Mouse (Mus musculus) retina, postnatal 7 days (tissue): ENCODE results near the gene Zyg11b.

Experiments
- DNase-seq: peaks from one replicate; pipeline ENCODE4 v3.0.0-alpha.2; 2012; ENCODE audit warnings: low read depth, low spot score

The Zyg11b gene

GRCm38 (mm10) chr4:108318649-108319615 is 18.0 kb upstream of the Zyg11b start:
- no peak for DNase-seq

DNA sequence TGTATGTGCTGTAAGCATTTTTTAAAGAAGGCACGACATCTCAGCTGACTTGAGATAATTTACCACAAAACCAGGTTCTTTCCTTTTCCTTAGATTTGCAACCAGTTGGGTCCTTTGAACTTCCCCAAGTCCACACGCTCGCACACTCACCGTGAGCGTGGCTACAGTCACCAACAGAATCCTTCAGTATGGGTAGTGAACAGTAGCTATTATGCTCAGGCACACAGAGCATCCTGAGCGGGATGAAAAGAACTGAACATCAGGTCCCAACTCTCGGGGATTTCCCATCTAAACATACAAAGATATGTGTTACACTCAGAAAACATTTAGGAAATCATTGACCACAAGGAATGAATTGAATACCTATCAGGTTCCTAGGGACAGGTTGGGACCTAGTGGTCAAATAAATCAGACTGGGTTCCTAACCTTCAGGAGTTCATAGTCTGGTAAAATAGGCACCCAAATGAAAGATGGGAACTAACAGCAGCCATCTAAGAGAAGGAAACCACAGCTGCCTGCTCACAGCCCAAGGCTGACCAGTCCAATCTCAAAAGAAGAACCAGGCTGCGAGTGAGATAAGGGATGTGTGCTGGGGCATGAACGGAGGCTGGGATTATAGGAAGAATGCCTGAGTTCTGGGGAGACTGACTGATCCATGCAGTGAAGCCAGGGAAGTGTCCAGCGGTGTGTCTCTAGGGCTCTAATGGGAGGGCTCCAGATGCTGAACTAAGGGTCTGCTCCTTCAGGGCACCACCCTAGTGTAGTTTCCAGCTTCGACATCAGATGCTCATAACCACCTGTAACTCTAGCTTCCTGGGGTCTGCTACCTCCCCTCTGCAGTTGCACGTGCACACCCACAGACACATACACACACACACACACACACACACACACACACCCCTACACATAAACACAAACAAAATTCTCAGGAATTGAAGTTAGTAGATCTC is 17.0 kb upstream of the Zyg11b start:
- DNase-seq: no peak

GRCm38 (mm10) chr4:108314041-108314440 is 13.1 kb upstream of the Zyg11b start:
- DNase-seq: no peak

DNA sequence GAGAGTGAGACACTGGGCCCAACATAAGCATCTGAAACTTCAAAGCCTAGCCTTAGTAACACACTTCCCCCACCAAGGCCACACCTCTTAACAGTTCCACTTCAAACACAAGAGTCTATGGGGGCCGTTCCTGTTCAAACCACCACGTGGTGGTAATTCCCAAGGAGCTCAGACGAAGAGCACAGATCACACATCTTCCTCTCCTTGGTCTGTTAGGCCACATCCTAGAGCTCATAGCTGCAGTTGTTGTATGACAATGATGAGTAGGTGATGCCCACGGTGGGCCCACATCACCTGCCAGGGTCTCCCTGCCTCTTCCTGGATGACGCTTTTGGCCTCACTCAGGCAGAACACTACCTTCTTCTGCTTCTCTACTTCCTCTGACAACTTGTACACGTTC is 9.8 kb upstream of the Zyg11b start:
- DNase-seq: no peak

- DNase-seq: no peak
Measured at GRCm38 (mm10) chr4:108302296-108302890, 1.5 kb upstream of the Zyg11b start.

DNA sequence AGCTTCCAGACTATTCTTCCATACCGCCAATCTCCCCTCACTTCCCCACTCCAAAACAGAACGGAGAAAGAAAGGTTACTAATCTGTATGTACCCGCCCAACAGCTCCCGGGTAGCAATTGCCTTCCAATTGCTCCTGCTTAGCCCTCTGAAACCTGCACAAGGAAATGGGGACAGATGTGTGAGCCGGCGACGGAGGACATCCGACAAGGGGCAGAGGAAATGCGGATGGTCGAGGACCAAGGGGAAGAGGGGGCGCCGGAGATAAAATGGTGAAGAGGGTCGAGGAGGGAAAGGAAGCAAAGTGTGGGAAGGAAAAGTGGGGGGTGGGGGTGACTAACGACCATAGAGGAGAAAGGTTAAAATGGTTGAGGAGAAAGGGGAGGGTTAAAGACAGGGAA is 630 bp downstream of the Zyg11b start:
- no peak for DNase-seq

DNA sequence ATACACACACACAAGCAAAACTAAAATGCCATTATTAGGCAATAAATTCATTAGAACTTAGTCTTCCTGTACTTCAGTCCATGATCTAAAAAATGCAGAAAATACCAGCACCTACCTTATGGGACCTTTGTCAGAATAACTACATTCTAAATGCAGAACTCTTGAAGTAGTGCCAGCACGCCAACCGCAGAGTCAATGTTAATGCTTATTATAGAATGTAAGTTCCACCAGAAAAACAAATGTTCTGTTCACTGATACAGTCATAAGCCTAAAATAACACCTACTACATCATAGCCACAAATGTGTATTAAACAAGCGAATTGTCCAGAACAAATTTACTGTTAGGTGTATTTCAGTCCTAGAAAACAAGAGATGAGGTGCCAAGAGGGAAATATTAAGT is 23.9 kb downstream of the Zyg11b start:
- no peak for DNase-seq

- DNase-seq: no peak
Measured at GRCm38 (mm10) chr4:108272286-108272685, 28.6 kb downstream of the Zyg11b start.

GRCm38 (mm10) chr4:108265774-108266173 is 35.1 kb downstream of the Zyg11b start:
- no peak for DNase-seq

GRCm38 (mm10) chr4:108253317-108253716 is 47.6 kb downstream of the Zyg11b start:
- DNase-seq: no peak

GRCm38 (mm10) chr4:108250501-108250900 is 50.4 kb downstream of the Zyg11b start:
- DNase-seq: no peak

DNA sequence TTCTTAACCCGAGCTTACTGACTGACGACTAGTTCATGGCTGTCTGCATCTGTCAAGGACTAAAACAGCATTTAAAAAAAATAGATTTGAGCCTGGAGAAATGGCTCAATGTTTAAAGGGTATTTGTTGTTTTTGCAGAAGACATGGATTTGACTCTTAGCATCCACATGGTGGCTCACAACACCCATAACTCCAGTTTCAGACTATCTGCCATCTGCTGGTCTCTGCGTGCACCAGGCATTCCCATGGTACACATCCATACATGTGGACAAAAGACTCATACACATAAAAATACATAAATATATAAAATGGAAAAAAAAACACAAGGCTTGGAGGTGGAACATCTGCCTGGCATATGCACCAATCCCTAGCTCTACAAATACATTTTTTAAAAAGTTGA is 51.6 kb downstream of the Zyg11b start:
- DNase-seq: no peak

DNA sequence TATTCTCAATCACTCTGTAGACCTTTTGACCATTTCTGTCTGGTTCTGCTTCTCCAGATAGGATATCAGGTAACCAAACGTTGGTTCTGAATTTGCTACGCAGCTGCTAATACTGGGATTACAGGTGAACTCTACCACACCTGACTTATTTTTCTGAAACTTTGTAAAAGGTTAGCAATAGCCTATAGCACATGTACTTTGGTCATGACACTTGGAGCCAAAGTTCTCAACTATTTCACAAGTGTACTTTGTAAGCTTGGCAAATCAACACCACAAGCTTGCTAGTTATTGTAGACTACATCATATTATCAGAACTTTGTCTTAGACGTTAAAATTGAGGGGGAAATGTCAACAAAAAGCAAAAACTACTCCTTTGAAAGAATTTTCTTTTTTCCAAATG is 67.2 kb downstream of the Zyg11b start:
- no peak for DNase-seq

DNA sequence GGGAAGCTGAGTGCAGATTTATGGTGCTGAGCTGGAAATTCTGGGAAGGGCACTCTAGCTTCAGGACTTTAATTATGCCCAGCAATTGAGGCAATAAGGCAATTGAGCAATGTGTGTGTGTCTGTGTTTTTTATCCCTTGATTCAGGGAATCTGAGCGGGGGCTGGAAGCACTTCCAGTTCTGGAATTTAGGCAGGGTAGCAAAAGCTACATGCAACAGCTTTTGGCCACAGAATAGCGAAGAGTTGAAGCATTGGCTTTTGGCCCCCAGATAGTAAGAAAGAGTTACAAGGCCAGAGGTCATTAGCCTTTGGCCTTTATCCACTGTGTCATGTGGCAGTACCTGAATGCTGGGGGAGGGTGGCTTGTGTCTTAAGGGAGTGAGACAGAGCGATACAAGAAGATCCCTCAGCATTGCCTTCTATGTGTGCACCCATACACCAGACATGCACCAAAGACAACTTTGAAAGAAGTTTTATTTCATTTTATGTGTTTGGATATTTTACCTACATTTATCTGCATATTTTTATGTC is 75.5 kb downstream of the Zyg11b start:
- DNase-seq: no peak

DNA sequence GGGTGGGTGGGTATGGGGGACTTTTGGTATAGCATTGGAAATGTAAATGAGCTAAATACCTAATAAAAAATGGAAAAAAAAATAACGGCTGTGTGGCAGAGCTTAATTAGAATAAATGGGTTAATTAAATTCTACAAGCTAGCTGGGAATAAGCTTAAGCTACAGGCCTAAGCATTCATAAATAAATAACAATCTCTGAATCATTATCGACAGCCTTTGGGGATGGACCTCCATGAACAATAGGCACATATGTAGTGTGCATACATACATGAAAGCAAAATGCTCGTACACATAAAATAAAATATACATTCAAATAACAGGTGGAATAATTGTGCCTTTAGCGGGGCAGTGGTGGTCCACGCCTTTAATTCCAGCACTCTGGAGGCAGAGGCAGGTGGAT is 78.4 kb downstream of the Zyg11b start:
- no peak for DNase-seq

GRCm38 (mm10) chr4:108219019-108219418 is 81.9 kb downstream of the Zyg11b start:
- DNase-seq: no peak

- no peak for DNase-seq
Measured at GRCm38 (mm10) chr4:108217332-108218179, 83.3 kb downstream of the Zyg11b start, which contains the start of gene Zyg11a. Gene Zyg11a, minus strand, starts transcription at chr4:108218048.

- DNase-seq: no peak
Measured at GRCm38 (mm10) chr4:108213023-108213422, 87.9 kb downstream of the Zyg11b start.

- no peak for DNase-seq
Measured at GRCm38 (mm10) chr4:108204629-108205028, 96.3 kb downstream of the Zyg11b start.

GRCm38 (mm10) chr4:108199236-108199635 is 101.7 kb downstream of the Zyg11b start:
- DNase-seq: no peak
